Mouse (Mus musculus) forebrain, postnatal 0 days (tissue): ENCODE data around the gene Gtf2f1. TPM values are rescaled to one million over a fixed set of nuclear protein-coding genes. Genes with fewer than 3 reads are reported as not detected.

Experiments
- ATAC-seq: fragments of 200-750 bp; cut with Nextera tagmentation; 2 replicates; pipeline ENCODE4 v1.8.0; 2017; ENCODE audit warnings: mild to moderate bottlenecking, moderate library complexity
- DNase-seq: peaks from one replicate; pipeline ENCODE4 v3.0.0-alpha.2; 2015
- H3K27ac ChIP-seq: fragments of 300-500 bp; sonication (generic); 2 replicates; pipeline ENCODE4 v1.5.1; 2014; ENCODE audit warnings: low read depth, mild to moderate bottlenecking, antibody characterized with exemption, low read length, moderate library complexity, mixed read lengths
- H3K27me3 ChIP-seq: fragments of 300-500 bp; sonication (generic); 2 replicates; pipeline ENCODE4 v1.6.1; 2014; ENCODE audit warnings: mild to moderate bottlenecking, low read length, mixed read lengths; ENCODE audit not compliant: insufficient read depth
- H3K36me3 ChIP-seq: fragments of 300-500 bp; sonication (generic); 2 replicates; pipeline ENCODE4 v1.6.1; 2014; ENCODE audit warnings: mild to moderate bottlenecking, moderate library complexity; ENCODE audit not compliant: insufficient read depth
- H3K4me1 ChIP-seq: fragments of 300-500 bp; sonication (generic); 2 replicates; pipeline ENCODE4 v1.6.1; 2014; ENCODE audit warnings: antibody characterized with exemption; ENCODE audit not compliant: insufficient read depth
- H3K4me2 ChIP-seq: fragments of 300-500 bp; sonication (generic); 2 replicates; pipeline ENCODE4 v1.6.1; 2014; ENCODE audit warnings: low read depth, mild to moderate bottlenecking, moderate library complexity
- H3K4me3 ChIP-seq: fragments of 300-500 bp; sonication (generic); 2 replicates; pipeline ENCODE4 v1.5.1; 2014; ENCODE audit warnings: low read depth, low read length, mixed read lengths
- H3K9ac ChIP-seq: fragments of 300-500 bp; sonication (generic); 2 replicates; pipeline ENCODE4 v1.6.1; 2014; ENCODE audit warnings: mild to moderate bottlenecking
- H3K9me3 ChIP-seq: fragments of 300-500 bp; sonication (generic); 2 replicates; pipeline ENCODE4 v1.6.1; 2016; ENCODE audit warnings: low read length
- CTCF ChIP-seq: sonication (generic); IDR thresholded peaks from 2 replicates; pipeline ENCODE4 v1.5.1; 2016; ENCODE audit warnings: antibody characterized with exemption, control low read depth, low read depth
- WGBS: fragments of 180-500 bp; shearing (Covaris S2); extraction: QIAGEN DNeasy Blood & Tissue Kit; methylation state at CpG from one replicate; pipeline ENCODE4 v1.1.7; 2014; 5-methylcytosine and 5-hydroxymethylcytosine counted together
- polyA plus RNA-seq: library from polyadenylated mRNA; unstranded; fragments of >200 nt; fragmentation: Nextera tagmentation; extraction: Ambion mirVana; gene quantifications from 2 replicates; pipeline ENCODE4 v1.2.1, GENCODE M21; 2015
- total RNA-seq: library from RNA; depleted of rRNA; stranded (reverse); fragments of >200 nt; gene quantifications from 2 replicates; pipeline ENCODE4 v1.2.3, GENCODE M21; 2014; rRNA removed

The Gtf2f1 gene
- total and polyA plus RNA-seq, 2 experiments from 2014 or later = 59.1 to 76.8 TPM

DNA sequence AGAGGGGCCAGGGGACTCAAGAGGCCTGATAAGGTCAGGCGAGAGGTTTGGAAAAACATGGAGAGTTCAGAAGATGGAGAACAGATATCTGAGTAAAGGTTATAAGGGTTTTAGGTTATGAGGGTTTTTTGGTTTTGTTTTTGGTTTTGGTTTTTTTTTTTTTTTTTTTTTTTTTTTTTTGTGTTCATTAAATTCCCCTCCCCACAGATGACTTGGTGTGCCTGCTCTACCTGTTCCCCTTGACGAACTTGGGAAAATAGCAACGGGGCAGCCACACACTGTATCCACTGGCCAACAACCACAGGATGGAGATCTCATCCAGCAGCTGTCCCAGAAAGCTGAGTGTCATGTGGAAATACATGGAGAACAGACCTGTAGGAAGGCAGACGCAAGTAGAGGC lies 52.4 kb downstream of the Gtf2f1 start:
- ATAC-seq = no peak

DNA sequence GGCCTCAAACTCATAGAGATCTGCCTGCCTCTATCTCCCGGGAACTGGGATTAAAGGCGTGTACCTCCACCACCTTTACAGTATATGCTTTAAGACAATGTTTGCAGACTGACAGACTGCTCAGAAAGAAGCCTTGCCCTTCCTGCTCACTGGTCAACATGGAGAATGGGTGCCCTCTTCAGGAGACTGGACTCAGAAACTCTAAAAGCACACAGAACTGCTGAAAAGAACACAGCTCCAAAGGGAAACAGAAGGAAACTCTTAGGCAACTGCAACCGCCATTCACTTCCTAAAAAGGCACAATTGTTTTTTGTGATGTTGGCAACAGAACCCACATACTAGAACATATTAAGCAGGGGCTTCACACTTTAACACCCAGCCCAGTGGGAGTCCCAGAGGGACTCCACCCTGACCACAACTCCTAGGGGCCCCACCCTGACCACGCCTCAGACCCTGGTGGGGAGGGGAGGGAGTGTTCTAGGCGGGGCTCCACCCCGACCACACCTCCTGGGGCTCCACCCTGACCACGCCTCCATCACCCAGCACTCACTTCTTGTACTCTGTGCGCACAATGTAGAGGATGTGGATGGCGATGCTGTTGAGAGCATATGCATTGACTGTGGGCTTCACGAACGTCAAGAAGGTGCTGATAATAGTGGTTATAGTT lies 53.2 kb downstream of the Gtf2f1 start:
- no peaks in the 10 kb centered on the region for H3K4me1 ChIP-seq
- 34% methylated on average over 11 of the region's 11 CpGs for WGBS

More for the DNA sequence above, 52.4 kb downstream of the Gtf2f1 start:
- TF ChIP-seq CTCF = no peak
- Histone ChIP-seq H3K36me3 (no peaks in the 10 kb centered on the region), H3K27ac (no peak overlapping the region), H3K27me3 (no peaks in the 10 kb centered on the region), H3K4me3 (no peak overlapping the region), H3K9me3 (no peaks in the 10 kb centered on the region), H3K4me2 (no peak overlapping the region), H3K9ac (no peak overlapping the region), H3K4me1 (no peaks in the 10 kb centered on the region)
- DNase-seq = no peak
- WGBS = 85% methylated on average over 4 of the region's 4 CpGs

DNA sequence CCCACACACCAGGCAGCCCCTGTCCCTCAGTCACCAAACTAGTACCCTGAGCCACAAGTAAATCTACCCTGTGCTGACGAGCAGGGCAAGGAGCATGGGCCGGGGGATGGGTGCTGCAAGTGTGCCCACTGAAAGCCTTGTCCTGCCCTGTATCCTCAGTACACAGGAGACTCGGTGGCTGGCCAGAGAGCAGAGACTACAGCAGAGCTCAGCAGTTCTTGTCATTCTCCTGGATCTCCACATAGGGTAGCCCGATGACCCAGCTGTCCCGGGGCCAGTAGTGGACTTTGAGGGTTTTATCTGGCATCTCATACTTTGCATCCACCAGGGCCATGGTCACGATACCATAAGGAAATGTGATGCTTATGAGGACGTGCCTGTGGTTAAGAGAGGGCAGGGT lies 56.2 kb downstream of the Gtf2f1 start:
- ATAC-seq = no peak
- no peaks in the 10 kb centered on the region for H3K9me3 ChIP-seq
- H3K27ac ChIP-seq = no peak overlapping the region
- no peak overlapping the region for H3K4me3 ChIP-seq
- H3K27me3 ChIP-seq = no peaks in the 10 kb centered on the region
- 88% methylated on average over 7 of the region's 7 CpGs for WGBS
- H3K9ac ChIP-seq = no peak overlapping the region
- no peaks in the 10 kb centered on the region for H3K4me1 ChIP-seq
- no peak for TF ChIP-seq CTCF
- H3K36me3 ChIP-seq = no peaks in the 10 kb centered on the region
- DNase-seq = no peak
- no peak overlapping the region for H3K4me2 ChIP-seq

More for the DNA sequence above, 53.2 kb downstream of the Gtf2f1 start:
- H3K27me3 ChIP-seq = no peaks in the 10 kb centered on the region
- no peak for ATAC-seq
- TF ChIP-seq CTCF = no peak
- H3K4me3 ChIP-seq = no peak overlapping the region
- H3K4me2 ChIP-seq = no peak overlapping the region
- no peaks in the 10 kb centered on the region for H3K9me3 ChIP-seq
- DNase-seq = no peak
- H3K27ac ChIP-seq = no peak overlapping the region
- no peak overlapping the region for H3K9ac ChIP-seq
- no peaks in the 10 kb centered on the region for H3K36me3 ChIP-seq

Other genes starting within 250 kb of the Gtf2f1 start
- gene Dus3l, start 246.5 kb downstream of the Gtf2f1 start, total RNA-seq = 75.1 and 75.3 TPM in 2 replicates
- gene Dus3l, start 246.5 kb downstream of the Gtf2f1 start, polyA plus RNA-seq = 70.4 and 79.9 TPM in 2 replicates
- gene Prr22, start 241.0 kb downstream of the Gtf2f1 start, total RNA-seq = 0.69 and 0.71 TPM in 2 replicates
- 0.14 and 0.25 TPM in 2 replicates for gene Prr22, start 241.0 kb downstream of the Gtf2f1 start, polyA plus RNA-seq
- gene Rfx2, start 180.3 kb downstream of the Gtf2f1 start, total RNA-seq = 2.4 and 3.6 TPM in 2 replicates
- gene Rfx2, start 180.3 kb downstream of the Gtf2f1 start, polyA plus RNA-seq = 2.2 and 3.4 TPM in 2 replicates
- gene Acsbg2, start 136.8 kb downstream of the Gtf2f1 start, total RNA-seq = not detected in 2 replicates
- gene Acsbg2, start 136.8 kb downstream of the Gtf2f1 start, polyA plus RNA-seq = not detected in 2 replicates
- gene 1700061G19Rik, start 135.8 kb downstream of the Gtf2f1 start, total RNA-seq = 0.14 TPM in 1 of 2 replicates, not detected in the other
- 0.15 and 0.48 TPM in 2 replicates for gene 1700061G19Rik, start 135.8 kb downstream of the Gtf2f1 start, polyA plus RNA-seq
- 87.6 and 109 TPM in 2 replicates for gene Mllt1, start 75.9 kb downstream of the Gtf2f1 start, total RNA-seq
- gene Mllt1, start 75.9 kb downstream of the Gtf2f1 start, polyA plus RNA-seq = 58.5 and 65.8 TPM in 2 replicates
- gene Acer1, start 29.2 kb downstream of the Gtf2f1 start, total RNA-seq = not detected in 2 replicates
- not detected in 2 replicates for gene Acer1, start 29.2 kb downstream of the Gtf2f1 start, polyA plus RNA-seq
- 105 and 109 TPM in 2 replicates for gene Clpp, start 21.0 kb downstream of the Gtf2f1 start, total RNA-seq
- gene Clpp, start 21.0 kb downstream of the Gtf2f1 start, polyA plus RNA-seq = 159 and 185 TPM in 2 replicates
- gene Alkbh7, start 13.9 kb downstream of the Gtf2f1 start, total RNA-seq = 44.2 and 50.7 TPM in 2 replicates
- gene Alkbh7, start 13.9 kb downstream of the Gtf2f1 start, polyA plus RNA-seq = 52.2 and 56.4 TPM in 2 replicates
- not detected in 2 replicates for gene Pspn, start 11.3 kb downstream of the Gtf2f1 start, total RNA-seq
- gene Pspn, start 11.3 kb downstream of the Gtf2f1 start, polyA plus RNA-seq = not detected in 2 replicates
- gene Gm17949, start 181 bp upstream of the Gtf2f1 start, total RNA-seq = not detected in 2 replicates
- gene Gm17949, start 181 bp upstream of the Gtf2f1 start, polyA plus RNA-seq = 0.28 and 0.34 TPM in 2 replicates
- 49.5 and 65.5 TPM in 2 replicates for gene Khsrp, start 20.2 kb upstream of the Gtf2f1 start, total RNA-seq
- gene Khsrp, start 20.2 kb upstream of the Gtf2f1 start, polyA plus RNA-seq = 22.6 and 27.0 TPM in 2 replicates
- gene Slc25a41, start 30.4 kb upstream of the Gtf2f1 start, total RNA-seq = not detected in 2 replicates
- gene Slc25a41, start 30.4 kb upstream of the Gtf2f1 start, polyA plus RNA-seq = not detected in 2 replicates
- 2.0 and 4.0 TPM in 2 replicates for gene Crb3, start 47.8 kb upstream of the Gtf2f1 start, total RNA-seq
- 2.4 and 3.5 TPM in 2 replicates for gene Crb3, start 47.8 kb upstream of the Gtf2f1 start, polyA plus RNA-seq
- 75.7 and 101 TPM in 2 replicates for gene Slc25a23, start 48.6 kb upstream of the Gtf2f1 start, total RNA-seq
- gene Slc25a23, start 48.6 kb upstream of the Gtf2f1 start, polyA plus RNA-seq = 38.8 and 43.2 TPM in 2 replicates
- gene Dennd1c, start 67.2 kb upstream of the Gtf2f1 start, total RNA-seq = 0.92 and 1.00 TPM in 2 replicates
- gene Dennd1c, start 67.2 kb upstream of the Gtf2f1 start, polyA plus RNA-seq = 1.4 and 1.9 TPM in 2 replicates
- gene Tubb4a, start 76.5 kb upstream of the Gtf2f1 start, total RNA-seq = 131 and 157 TPM in 2 replicates
- 453 and 500 TPM in 2 replicates for gene Tubb4a, start 76.5 kb upstream of the Gtf2f1 start, polyA plus RNA-seq
- gene Tnfsf9, start 94.0 kb upstream of the Gtf2f1 start, total RNA-seq = 2.1 and 3.5 TPM in 2 replicates
- gene Tnfsf9, start 94.0 kb upstream of the Gtf2f1 start, polyA plus RNA-seq = 3.4 and 4.1 TPM in 2 replicates
- 1.3 TPM in 1 of 2 replicates, not detected in the other for gene Cd70, start 138.5 kb upstream of the Gtf2f1 start, total RNA-seq
- gene Cd70, start 138.5 kb upstream of the Gtf2f1 start, polyA plus RNA-seq = 0.47 and 0.69 TPM in 2 replicates
- not detected in 2 replicates for gene Tnfsf14, start 182.9 kb upstream of the Gtf2f1 start, total RNA-seq
- not detected in 2 replicates for gene Tnfsf14, start 182.9 kb upstream of the Gtf2f1 start, polyA plus RNA-seq
- gene C3, start 216.8 kb upstream of the Gtf2f1 start, total RNA-seq = 1.3 and 1.4 TPM in 2 replicates
- 0.77 and 1.2 TPM in 2 replicates for gene C3, start 216.8 kb upstream of the Gtf2f1 start, polyA plus RNA-seq
- gene Gpr108, start 237.2 kb upstream of the Gtf2f1 start, total RNA-seq = 15.7 and 18.6 TPM in 2 replicates
- 16.9 and 17.5 TPM in 2 replicates for gene Gpr108, start 237.2 kb upstream of the Gtf2f1 start, polyA plus RNA-seq
- 3.2 and 3.5 TPM in 2 replicates for gene Trip10, start 238.2 kb upstream of the Gtf2f1 start, total RNA-seq
- gene Trip10, start 238.2 kb upstream of the Gtf2f1 start, polyA plus RNA-seq = 5.2 and 6.0 TPM in 2 replicates